Mouse (Mus musculus) G1E (cell line): Measurements from ENCODE around the gene Sox5.

Experiments
- CTCF ChIP-seq: IDR thresholded peaks from 2 replicates; pipeline ENCODE4 v1.5.1; 2012; ENCODE audit warnings: low read depth, low read length, inconsistent platforms, mixed read lengths
- GATA2 ChIP-seq: IDR thresholded peaks from 2 replicates; pipeline ENCODE4 v1.6.1; 2012; ENCODE audit warnings: low read depth, low read length, inconsistent platforms, borderline replicate concordance
- POLR2AphosphoS5 ChIP-seq: IDR thresholded peaks from 2 replicates; pipeline ENCODE4 v1.6.1; 2012; ENCODE audit warnings: low read depth, low read length, inconsistent platforms; ENCODE audit not compliant: insufficient replicate concordance
- TAL1 ChIP-seq: conservative IDR thresholded peaks from 2 replicates; pipeline ENCODE4 v1.6.1; 2012; ENCODE audit warnings: low read depth, low read length, inconsistent platforms, mixed read lengths

DNA sequence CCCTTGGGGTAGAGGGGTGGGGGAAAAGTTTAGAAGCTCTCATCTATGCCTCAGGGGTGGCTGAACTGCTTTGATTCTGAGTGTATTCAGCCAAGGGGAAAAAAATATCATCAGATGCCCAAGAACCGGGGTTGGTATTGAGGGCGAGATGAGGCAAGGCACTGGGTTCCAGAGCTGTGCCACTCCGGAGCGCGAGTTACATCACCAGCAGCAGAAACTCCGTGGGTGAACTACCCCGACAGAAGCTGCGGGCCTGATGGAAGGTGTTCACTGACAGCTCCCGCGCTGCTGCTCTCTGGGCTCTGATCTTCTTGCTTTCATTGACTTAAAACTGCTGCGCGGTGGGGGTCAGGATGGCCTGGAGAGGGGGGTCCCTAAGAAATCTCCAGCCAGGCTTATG is 1.1 kb upstream of the Sox5 start:
- TF ChIP-seq CTCF (no peak), GATA2 (no peak), TAL1 (no peak), POLR2AphosphoS5 (no peak)
